Mouse (Mus musculus): Measurements from ENCODE around the gene Klhl35.

- TF ChIP-seq CTCF (IDR thresholded peaks at IDR 0.05): no peak
- TF ChIP-seq EP300 (IDR thresholded peaks at IDR 0.05; ENCODE audit: insufficient read depth, low read depth, low read length): no peak
Observed at GRCm38 (mm10) chr7:99452859-99453258, 12.9 kb upstream of the Klhl35 start.

Data from heart, adult 2 months (tissue).